Comparison of ENCODE assay signal across 9 mouse cellular contexts in the genomic region with DNA sequence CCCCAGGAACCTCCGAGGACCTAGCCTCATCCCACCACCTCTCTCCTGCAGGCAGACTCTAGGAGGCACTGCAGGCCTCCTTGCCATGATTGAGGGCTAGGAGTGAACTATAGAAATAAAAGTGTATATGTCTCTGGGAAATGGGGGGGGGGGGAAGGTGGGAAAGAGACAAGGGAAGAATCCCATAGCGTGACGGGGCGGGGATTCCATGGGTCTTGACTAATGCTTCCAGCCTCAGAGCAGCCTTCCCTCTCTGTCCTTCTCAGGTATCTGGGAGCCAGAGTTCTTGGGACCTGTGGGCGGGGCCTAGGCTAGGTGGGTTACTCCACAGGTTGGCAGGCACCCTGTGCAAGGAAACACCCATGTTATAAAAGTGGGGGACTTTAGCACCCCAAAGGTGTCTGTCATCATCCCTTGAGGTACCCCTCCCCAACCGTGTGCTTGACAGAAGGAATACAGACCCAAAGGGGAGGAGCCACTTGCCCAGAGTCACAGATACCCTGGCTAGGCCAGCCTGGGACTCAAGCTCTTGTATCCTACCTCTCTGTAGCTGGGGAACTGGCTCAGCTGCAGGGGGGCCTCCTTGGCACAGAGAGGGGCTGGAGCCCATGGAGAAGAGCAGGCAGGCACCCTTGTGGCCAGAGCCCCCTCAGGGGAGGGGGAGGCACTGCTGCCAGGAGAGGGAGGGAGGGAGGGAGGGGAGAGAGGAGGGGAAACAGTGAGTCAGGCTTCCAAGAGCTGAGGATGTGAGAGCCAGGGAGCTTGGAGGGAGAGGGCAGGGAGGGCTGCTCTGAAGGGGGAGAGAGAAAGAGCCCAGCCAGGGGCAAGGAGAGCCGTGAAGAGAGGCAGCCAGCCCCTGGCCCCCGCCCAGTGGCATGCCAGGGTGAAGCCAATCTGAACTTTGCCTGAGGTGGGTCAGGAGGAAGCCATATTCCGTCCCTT. TPM values are rescaled to one million over a fixed set of nuclear protein-coding genes. Genes with fewer than 3 reads are reported as not detected.
DNase-seq lines count a peak whose midpoint lies in the region; ATAC-seq and TF ChIP-seq lines count a peak whose summit lies in the region.
"Had no signal": no experiment of that assay in that cellular context is flagged by ENCODE, and none has a peak within 500 bp of the region (broad histone marks: within the 10 kb centered on the region; RNA-seq: fewer than 3 reads in every experiment).

No protein-coding gene starts in this region.

- ATAC-seq in heart, embryonic 12.5 days (ENCODE audit: insufficient number of reproducible peaks, low FRiP score) = no peak
- no peak for ATAC-seq in liver, postnatal 0 days

- WGBS in heart, embryonic 12.5 days = 31% methylated on average over 9 of the region's 9 CpGs
- 65% methylated on average over 9 of the region's 9 CpGs for WGBS in liver, postnatal 0 days (ENCODE audit: insufficient replicate concordance)

- intact Hi-C loops in left cerebral cortex, postnatal 36 days (cut with DNase I) = no loop called here

- no peaks in the 10 kb centered on the region for H3K27me3 ChIP-seq in heart, embryonic 12.5 days (replicated peaks)
- H3K27me3 ChIP-seq in liver, postnatal 0 days (ENCODE audit: insufficient read depth, low read length) = peaks cover 2% of the 10 kb centered on the region; the same call in 1 of the 2 replicates

- H3K36me3 ChIP-seq in heart, embryonic 12.5 days = peaks cover 11% of the 10 kb centered on the region; the same call in 1 of the 2 replicates
- 0 out of 2 replicates have a peak, but pooled peaks cover 2% of the 10 kb centered on the region for H3K36me3 ChIP-seq in liver, postnatal 0 days (replicated peaks; ENCODE audit: insufficient read depth, low read length)
- H3K36me3 ChIP-seq: liver, embryonic 13.5 days had no signal

- peak overlapping the region; percentile 73 for H3K27ac ChIP-seq in layer of hippocampus, adult 2 months
- peak overlapping the region; percentile 54 for H3K27ac ChIP-seq in heart, embryonic 12.5 days (ENCODE audit: poor library complexity, severe bottlenecking)
- H3K27ac ChIP-seq in liver, postnatal 0 days (ENCODE audit: low read depth) = no peak overlapping the region
- H3K27ac ChIP-seq: liver, embryonic 13.5 days had no signal

- H3K9ac ChIP-seq in heart, embryonic 12.5 days = peak overlapping the region; percentile 40
- no peak overlapping the region for H3K9ac ChIP-seq in liver, postnatal 0 days (replicated peaks)
- H3K9ac ChIP-seq: liver, embryonic 13.5 days had no signal

- peak overlapping the region; percentile 97 for H3K4me2 ChIP-seq in heart, embryonic 12.5 days
- no peak overlapping the region for H3K4me2 ChIP-seq in liver, postnatal 0 days (ENCODE audit: low read depth, low read length)
- H3K4me2 ChIP-seq: liver, embryonic 13.5 days had no signal

- no peaks in the 10 kb centered on the region for H3K9me3 ChIP-seq in heart, embryonic 12.5 days (replicated peaks)
- no peaks in the 10 kb centered on the region for H3K9me3 ChIP-seq in liver, postnatal 0 days (ENCODE audit: low read length)
- H3K9me3 ChIP-seq: liver, embryonic 13.5 days had no signal

- DNase-seq in layer of hippocampus, adult 2 months (ENCODE audit: low spot score in 2 of 2) = no peak
- DNase-seq in layer of hippocampus, adult 8-10 months (ENCODE audit: low spot score in 2 of 2) = no peak
- peak; percentile 62 for DNase-seq in cerebellum, adult 9-10 months
- no peak for DNase-seq in liver, postnatal 0 days
- no peak for DNase-seq in left cerebral cortex, postnatal 36 days (ENCODE audit: low spot score in 2 of 2)
- no peak for DNase-seq in ovary, postnatal 10 days (ENCODE audit: low spot score)
- no peak for DNase-seq in layer of hippocampus, postnatal 25 days (ENCODE audit: extremely low spot score in 1 of 2, low spot score in 1 of 2)
- DNase-seq: liver, embryonic 13.5 days had no signal

- peak; percentile 34 for TF ChIP-seq CTCF in layer of hippocampus, adult 2 months (conservative IDR thresholded peaks at IDR 0.05)
- TF ChIP-seq CTCF in liver, postnatal 0 days (IDR thresholded peaks at IDR 0.05; ENCODE audit: low read depth) = 0 out of 2 replicates have a peak, but pooled peaks have one; percentile 15

- TF ChIP-seq EP300 in liver, postnatal 0 days (IDR thresholded peaks at IDR 0.05; ENCODE audit: low read depth) = no peak

- peaks cover 84% of the 10 kb centered on the region for H3K4me1 ChIP-seq in heart, embryonic 12.5 days (replicated peaks)
- H3K4me1 ChIP-seq in liver, postnatal 0 days (ENCODE audit: insufficient read depth) = peaks cover 14% of the 10 kb centered on the region

- H3K4me3 ChIP-seq in layer of hippocampus, adult 2 months = peak overlapping the region; percentile 4; the same call in 1 of the 2 replicates
- H3K4me3 ChIP-seq in heart, embryonic 12.5 days = no peak overlapping the region
- H3K4me3 ChIP-seq in liver, postnatal 0 days (ENCODE audit: low read depth, low read length) = no peak overlapping the region
- H3K4me3 ChIP-seq: liver, embryonic 13.5 days had no signal

RNA-seq across cellular contexts. Expression of gene Ahdc1, which starts 4.9 kb away (rescaled TPM):
- 100 to 1,000 TPM; 108 to 113 TPM for total RNA-seq in layer of hippocampus, adult 2 months (2021)
- 100 to 1,000 TPM in 3 of 4 experiments, 10 to 100 TPM in 1; 99.1 to 116 (median 106) TPM for total RNA-seq in layer of hippocampus, adult 8-10 months (2022)
- 11.6 and 11.7 TPM in 2 replicates for polyA plus RNA-seq in heart, embryonic 12.5 days (2016; fragmentation: Nextera tagmentation; extraction: Ambion mirVana)
- polyA plus RNA-seq in liver, postnatal 0 days (2015; fragmentation: Nextera tagmentation; extraction: Ambion mirVana) = 0.76 and 0.87 TPM in 2 replicates
- total RNA-seq in left cerebral cortex, postnatal 36 days (2021) = 100 to 1,000 TPM in 1 of 2 experiments, 10 to 100 TPM in 1; 91.3 to 110 TPM
- 100 to 1,000 TPM in 1 of 2 experiments, 10 to 100 TPM in 1; 96.9 to 109 TPM for total RNA-seq in layer of hippocampus, postnatal 25 days (2021)

RNA-seq across cellular contexts. Expression of gene Fgr, which starts 42.1 kb away (rescaled TPM):
- total RNA-seq in layer of hippocampus, adult 2 months (2021) = under 1 TPM in 1 of 2 experiments, not detected in 1; 0.12 TPM
- 1 to 10 TPM in 2 of 4 experiments, under 1 TPM in 1, not detected in 1; 0.19 to 3.9 (median 3.4) TPM for total RNA-seq in layer of hippocampus, adult 8-10 months (2022)
- 0.19 and 0.23 TPM in 2 replicates for polyA plus RNA-seq in heart, embryonic 12.5 days (2016; fragmentation: Nextera tagmentation; extraction: Ambion mirVana)
- 3.8 and 4.0 TPM in 2 replicates for polyA plus RNA-seq in liver, postnatal 0 days (2015; fragmentation: Nextera tagmentation; extraction: Ambion mirVana)
- under 1 TPM in 1 of 2 experiments, not detected in 1; 0.17 TPM for total RNA-seq in left cerebral cortex, postnatal 36 days (2021)
- total RNA-seq in layer of hippocampus, postnatal 25 days (2021) = under 1 TPM; 0.07 to 0.14 TPM
